Mouse (Mus musculus) hindbrain, embryonic 14.5 days (tissue): ENCODE measurements around the gene Erbb2. TPM values are rescaled to one million over a fixed set of nuclear protein-coding genes. Genes with fewer than 3 reads are reported as not detected.
A peak's percentile ranks its signal among the peaks of the same experiment; 100 is the strongest.

Source experiments
- ATAC-seq: fragments of 200-750 bp; cut with Nextera tagmentation; 2 replicates; pipeline ENCODE4 v1.8.0; 2017; ENCODE audit warnings: moderate number of reproducible peaks, mild to moderate bottlenecking, moderate TSS enrichment, moderate library complexity; ENCODE audit not compliant: low FRiP score
- DNase-seq: peaks from one replicate; pipeline ENCODE4 v3.0.0-alpha.2; 2015; ENCODE audit warnings: low spot score
- H3K27ac ChIP-seq: fragments of 300-500 bp; sonication (generic); 2 replicates; pipeline ENCODE4 v1.5.1; 2014; ENCODE audit warnings: mild to moderate bottlenecking, moderate library complexity
- H3K27me3 ChIP-seq: fragments of 300-500 bp; sonication (generic); 2 replicates; pipeline ENCODE4 v1.6.1; 2014; ENCODE audit warnings: mild to moderate bottlenecking, low read length, mixed read lengths; ENCODE audit not compliant: control insufficient read depth, insufficient read depth
- H3K36me3 ChIP-seq: fragments of 300-500 bp; sonication (generic); replicated peaks from 2 replicates; pipeline ENCODE4 v1.6.1; 2014; ENCODE audit not compliant: control insufficient read depth, insufficient read depth
- H3K4me1 ChIP-seq: fragments of 300-500 bp; sonication (generic); replicated peaks from 2 replicates; pipeline ENCODE4 v1.6.1; 2014; ENCODE audit warnings: antibody characterized with exemption, low read length, mixed read lengths; ENCODE audit not compliant: control insufficient read depth, insufficient read depth
- H3K4me2 ChIP-seq: fragments of 300-500 bp; sonication (generic); replicated peaks from 2 replicates; pipeline ENCODE4 v1.6.1; 2014; ENCODE audit warnings: mild to moderate bottlenecking, moderate library complexity
- H3K4me3 ChIP-seq: fragments of 300-500 bp; sonication (generic); replicated peaks from 2 replicates; pipeline ENCODE4 v1.5.1; 2014; ENCODE audit warnings: mild to moderate bottlenecking, low read length
- H3K9ac ChIP-seq: fragments of 300-500 bp; sonication (generic); 2 replicates; pipeline ENCODE4 v1.6.1; 2014
- H3K9me3 ChIP-seq: fragments of 300-500 bp; sonication (generic); 2 replicates; pipeline ENCODE4 v1.6.1; 2016; ENCODE audit warnings: low read length; ENCODE audit not compliant: control insufficient read depth
- WGBS: fragments of 180-500 bp; shearing (Covaris S2); extraction: QIAGEN DNeasy Blood & Tissue Kit; methylation state at CpG from one replicate; pipeline ENCODE4 v1.1.7; 2014; 5-methylcytosine and 5-hydroxymethylcytosine counted together
- polyA plus RNA-seq: library from polyadenylated mRNA; unstranded; fragments of >200 nt; fragmentation: Nextera tagmentation; extraction: Ambion mirVana; gene quantifications from 2 replicates; pipeline ENCODE4 v1.2.1, GENCODE M21; 2014

Erbb2 gene
- polyA plus RNA-seq, 1 experiment from 2014 or later, result 10.2 TPM

GRCm38 (mm10) chr11:98426592-98426991, 14.3 kb downstream of the Erbb2 start:
- no peaks in the 10 kb centered on the region for H3K4me1 ChIP-seq
- H3K27me3 ChIP-seq, result no peaks in the 10 kb centered on the region
- no peak overlapping the region for H3K4me3 ChIP-seq
- H3K9ac ChIP-seq, result no peak overlapping the region
- DNase-seq, result no peak
- ATAC-seq, result no peak
- no peak overlapping the region for H3K4me2 ChIP-seq
- H3K36me3 ChIP-seq, result no peaks in the 10 kb centered on the region
- 90% methylated on average over 7 of the region's 7 CpGs for WGBS
- no peak overlapping the region for H3K27ac ChIP-seq
- H3K9me3 ChIP-seq, result no peaks in the 10 kb centered on the region

- ATAC-seq, result no peak
- H3K4me3 ChIP-seq, result no peak overlapping the region
- no peaks in the 10 kb centered on the region for H3K27me3 ChIP-seq
- no peaks in the 10 kb centered on the region for H3K4me1 ChIP-seq
- no peaks in the 10 kb centered on the region for H3K9me3 ChIP-seq
- no peak overlapping the region for H3K4me2 ChIP-seq
- H3K27ac ChIP-seq, result no peak overlapping the region
- DNase-seq, result no peak
- 86% methylated on average over 5 of the region's 5 CpGs for WGBS
- no peak overlapping the region for H3K9ac ChIP-seq
- no peaks in the 10 kb centered on the region for H3K36me3 ChIP-seq
These were observed 16.2 kb downstream of the Erbb2 start for GRCm38 (mm10) chr11:98428436-98428835.

GRCm38 (mm10) chr11:98431743-98432502, 19.7 kb downstream of the Erbb2 start:
- no peak overlapping the region for H3K4me2 ChIP-seq
- WGBS, result 85% methylated on average over 9 of the region's 9 CpGs
- peaks cover 15% of the 10 kb centered on the region; the same call in 1 of the 2 replicates for H3K36me3 ChIP-seq
- no peak overlapping the region for H3K4me3 ChIP-seq
- H3K9me3 ChIP-seq, result no peaks in the 10 kb centered on the region
- no peaks in the 10 kb centered on the region for H3K4me1 ChIP-seq
- no peak for ATAC-seq
- no peak for DNase-seq
- no peaks in the 10 kb centered on the region for H3K27me3 ChIP-seq
- no peak overlapping the region for H3K27ac ChIP-seq
- no peak overlapping the region for H3K9ac ChIP-seq

- no peak for ATAC-seq
- WGBS, result 87% methylated on average over 9 of the region's 9 CpGs
- Histone ChIP-seq H3K9me3 (no peaks in the 10 kb centered on the region), H3K4me2 (no peak overlapping the region), H3K4me3 (no peak overlapping the region), H3K4me1 (no peaks in the 10 kb centered on the region; the same call in 1 of the 2 replicates), H3K27me3 (no peaks in the 10 kb centered on the region), H3K27ac (no peak overlapping the region), H3K36me3 (peaks cover 15% of the 10 kb centered on the region; the same call in 1 of the 2 replicates), H3K9ac (no peak overlapping the region)
- DNase-seq, result no peak
These were observed 23.5 kb downstream of the Erbb2 start for GRCm38 (mm10) chr11:98435723-98436122.

GRCm38 (mm10) chr11:98437441-98437840, 25.2 kb downstream of the Erbb2 start:
- Histone ChIP-seq H3K9me3 (no peaks in the 10 kb centered on the region), H3K4me1 (no peaks in the 10 kb centered on the region; the same call in 1 of the 2 replicates), H3K4me3 (no peak overlapping the region), H3K9ac (no peak overlapping the region), H3K27ac (no peak overlapping the region), H3K27me3 (no peaks in the 10 kb centered on the region), H3K4me2 (peak overlapping the region; percentile 85; the same call in 1 of the 2 replicates), H3K36me3 (peaks cover 15% of the 10 kb centered on the region; the same call in 1 of the 2 replicates)
- 89% methylated on average over 6 of the region's 6 CpGs for whole genome bisulfite sequencing
- DNase-seq, result no peak
- no peak for ATAC-seq

- peak within 1 kb of the TSS; percentile 63 for H3K9ac ChIP-seq
- DNase-seq, result peak; percentile 97
- H3K27me3 ChIP-seq, result no peaks in the 10 kb centered on the region
- H3K4me1 ChIP-seq, result no peaks in the 10 kb centered on the region; the same call in 1 of the 2 replicates
- peak within 1 kb of the TSS; percentile 69 for H3K4me3 ChIP-seq
- H3K36me3 ChIP-seq, result peaks cover 15% of the 10 kb centered on the region; the same call in 1 of the 2 replicates
- no peaks in the 10 kb centered on the region for H3K9me3 ChIP-seq
- peak within 1 kb of the TSS; percentile 85 for H3K4me2 ChIP-seq
- ATAC-seq, result peak; percentile 89
- WGBS, result 3% methylated on average over 43 of the region's 43 CpGs
- H3K27ac ChIP-seq, result peak within 1 kb of the TSS; percentile 76; the same call in 1 of the 2 replicates
These were observed 26.3 kb downstream of the Erbb2 start, which contains the start of gene Mien1 for GRCm38 (mm10) chr11:98438331-98439158. Gene Mien1 (minus strand): TSS chr11:98438991.

GRCm38 (mm10) chr11:98443688-98444087, 31.4 kb downstream of the Erbb2 start:
- WGBS, result 96% methylated on average over 1 of the region's 1 CpGs
- Histone ChIP-seq H3K36me3 (no peaks in the 10 kb centered on the region), H3K9me3 (no peaks in the 10 kb centered on the region), H3K4me1 (no peaks in the 10 kb centered on the region; the same call in 1 of the 2 replicates), H3K9ac (no peak overlapping the region), H3K4me3 (no peak overlapping the region), H3K27ac (no peak overlapping the region), H3K27me3 (peaks cover 36% of the 10 kb centered on the region), H3K4me2 (no peak overlapping the region)
- no peak for DNase-seq
- no peak for ATAC-seq

- no peaks in the 10 kb centered on the region for H3K36me3 ChIP-seq
- WGBS, result 67% methylated on average over 1 of the region's 1 CpGs
- no peak overlapping the region for H3K9ac ChIP-seq
- no peak overlapping the region for H3K4me2 ChIP-seq
- no peaks in the 10 kb centered on the region for H3K9me3 ChIP-seq
- no peak overlapping the region for H3K27ac ChIP-seq
- peaks cover 41% of the 10 kb centered on the region for H3K27me3 ChIP-seq
- H3K4me1 ChIP-seq, result no peaks in the 10 kb centered on the region; the same call in 1 of the 2 replicates
- ATAC-seq (no peak), DNase-seq (no peak)
- no peak overlapping the region for H3K4me3 ChIP-seq
These were observed 33.0 kb downstream of the Erbb2 start for GRCm38 (mm10) chr11:98445238-98445637.

GRCm38 (mm10) chr11:98445679-98446078, 33.4 kb downstream of the Erbb2 start:
- Histone ChIP-seq H3K36me3 (no peaks in the 10 kb centered on the region), H3K27ac (no peak overlapping the region), H3K4me3 (no peak overlapping the region), H3K9ac (no peak overlapping the region), H3K4me2 (no peak overlapping the region), H3K4me1 (no peaks in the 10 kb centered on the region; the same call in 1 of the 2 replicates), H3K9me3 (no peaks in the 10 kb centered on the region), H3K27me3 (peaks cover 41% of the 10 kb centered on the region)
- WGBS, result 59% methylated on average over 4 of the region's 4 CpGs
- no peak for DNase-seq
- no peak for ATAC-seq
